Mouse (Mus musculus) neural tube, embryonic 10.5 days (tissue): ENCODE results near the gene Gm10662.
"Not testable (repeated sequence)": the region's sequence is repeated elsewhere in the genome, so short reads cannot be mapped to it uniquely, and the experiment has no call there.

Source experiments
- DNase-seq: peaks from one replicate; pipeline ENCODE4 v3.0.0-alpha.2; 2017; ENCODE audit warnings: low spot score; ENCODE audit errors: extremely low spot score

The Gm10662 gene

GRCm38 (mm10) chr7:23144380-23144779 is at the start of gene Gm10662:
Gene Gm10662, minus strand, starts transcription at chr7:23144480.
- DNase-seq, result not testable (repeated sequence)

- DNase-seq, result not testable (repeated sequence)
Observed at GRCm38 (mm10) chr7:23163505-23163904, 19.2 kb upstream of the Gm10662 start.
